Mouse (Mus musculus) R1 (cell line): Measurements from ENCODE around the gene Psme2b.
"Not testable (repeated sequence)": the region's sequence is repeated elsewhere in the genome, so short reads cannot be mapped to it uniquely, and the experiment has no call there.

Source experiments
- DNase-seq: peaks from one replicate; pipeline ENCODE4 v3.0.0-alpha.2; 2018; ENCODE audit warnings: low read depth, low spot score

Gene Psme2b

DNA sequence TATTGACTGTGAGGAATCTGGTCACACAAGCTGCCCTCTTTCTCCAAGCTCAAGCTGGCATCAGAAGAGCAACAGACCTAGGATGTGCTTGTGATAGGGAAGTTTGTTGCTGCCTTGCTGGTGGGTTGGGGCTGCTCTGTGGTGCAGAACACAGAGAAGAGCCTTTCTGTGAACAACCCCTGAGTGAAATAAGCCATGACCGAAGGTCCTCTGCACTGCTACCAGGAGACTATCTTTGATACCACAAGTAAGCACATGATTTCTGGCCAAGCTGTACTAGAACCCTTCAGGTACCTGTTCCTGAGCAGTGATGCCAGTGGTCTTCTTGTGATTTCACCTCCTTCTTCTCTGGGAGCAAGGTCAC, 44.4 kb downstream of the Psme2b start:
- DNase-seq, result not testable (repeated sequence)

DNA sequence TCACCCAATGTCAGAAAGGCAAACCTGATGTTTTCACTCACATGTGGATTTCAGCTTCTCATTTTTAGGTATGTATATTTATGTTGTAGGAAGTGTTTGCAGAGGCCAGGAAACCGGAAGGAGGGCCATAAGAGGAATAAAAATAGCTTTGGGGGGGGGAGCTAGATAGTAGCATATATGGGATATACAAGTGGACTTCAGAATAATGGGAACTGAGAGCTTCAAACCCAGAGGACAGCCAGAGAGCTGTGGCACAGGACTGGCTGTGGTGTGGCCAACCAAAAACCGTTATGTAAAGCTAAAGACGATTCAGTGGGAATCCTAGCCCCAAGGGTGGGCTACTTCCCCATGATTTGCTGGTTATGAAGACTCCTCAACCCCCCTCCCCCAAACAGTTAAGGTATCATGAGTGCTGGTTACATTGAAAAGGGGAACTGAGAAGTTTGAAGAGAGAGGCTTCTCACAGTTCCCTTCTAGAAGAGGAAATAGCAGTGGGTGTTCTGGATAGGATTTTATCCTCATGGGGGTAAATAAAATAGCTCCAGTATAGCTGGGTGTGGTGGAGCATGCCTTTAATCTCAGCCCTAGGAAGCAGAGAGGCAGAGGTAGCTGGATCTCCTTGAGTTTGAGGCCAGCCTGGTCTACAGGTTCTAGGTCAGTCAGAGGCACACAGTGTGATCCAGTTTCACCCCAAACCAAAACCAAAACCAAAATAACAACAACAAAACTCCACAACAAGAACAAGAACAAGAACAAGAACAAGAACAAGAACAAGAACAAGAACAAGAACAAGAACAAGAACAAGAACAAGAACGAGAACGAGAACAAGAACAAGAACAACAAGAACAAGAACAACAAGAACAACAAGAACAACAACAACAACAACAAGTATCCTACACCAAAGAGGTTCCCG, 45.1 kb downstream of the Psme2b start:
- not testable (repeated sequence) for DNase-seq

DNA sequence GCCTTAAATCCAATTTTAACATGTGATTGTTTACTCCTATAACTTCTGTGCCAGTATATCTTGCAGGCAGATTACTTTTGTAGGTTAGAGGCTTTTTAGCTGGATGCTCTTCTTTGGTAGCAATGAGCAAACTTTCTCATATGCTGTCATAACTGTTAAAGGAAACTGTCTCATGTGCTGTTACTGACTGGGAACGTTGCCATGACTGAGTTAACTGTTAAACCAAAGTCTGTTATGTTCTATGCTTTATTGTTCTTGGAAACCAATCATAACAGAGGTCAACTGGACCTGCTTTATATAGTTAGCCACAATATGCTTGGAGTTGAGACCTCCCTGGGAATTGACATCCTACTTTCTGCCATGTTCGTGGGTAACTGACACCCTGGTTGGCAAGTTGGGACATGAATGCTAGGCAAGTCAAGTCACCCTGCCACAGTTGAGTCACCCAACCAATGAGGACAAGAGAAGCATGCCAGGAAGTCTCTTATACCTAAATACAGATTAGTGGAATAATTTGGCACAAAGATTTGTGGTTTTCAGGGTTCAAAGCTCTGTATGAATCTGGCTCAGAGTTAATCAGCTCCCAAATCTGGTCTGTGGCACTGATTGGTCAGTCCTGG, 47.1 kb downstream of the Psme2b start:
- DNase-seq, result no peak
